Mouse (Mus musculus): ENCODE results near the gene Ccnb1.
"Not testable (repeated sequence)": the region's sequence is repeated elsewhere in the genome, so short reads cannot be mapped to it uniquely, and the experiment has no call there.

The Ccnb1 gene

DNA sequence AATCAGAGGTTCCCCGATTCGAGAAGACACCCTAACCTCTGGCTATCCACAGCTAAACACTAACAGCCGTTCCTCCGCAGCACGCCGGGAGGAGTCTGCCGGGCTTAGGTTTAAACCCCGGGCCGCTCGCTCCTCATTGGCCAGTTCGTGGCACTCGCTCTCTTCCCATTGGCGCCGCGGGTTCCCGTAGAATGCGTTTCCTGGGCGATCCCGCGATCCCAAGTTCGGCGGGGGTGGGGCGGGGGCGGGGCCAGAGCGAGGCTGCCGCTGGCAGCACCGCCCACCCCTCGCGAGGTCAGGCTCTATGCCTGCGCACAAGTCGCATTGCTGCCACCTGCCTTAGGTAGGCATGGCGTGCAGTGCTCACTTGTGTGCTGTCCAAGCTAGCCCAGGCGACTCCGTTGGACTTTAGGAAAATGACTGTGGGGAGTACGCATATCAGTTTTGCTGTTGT is at the start of gene Ccnb1:
Gene Ccnb1, minus strand, starts transcription at position 157 of the 454 bp plus-strand sequence.
- peak; percentile 76 for DNase-seq (ENCODE audit: low read depth in 2 of 2, low spot score in 2 of 2)

DNA sequence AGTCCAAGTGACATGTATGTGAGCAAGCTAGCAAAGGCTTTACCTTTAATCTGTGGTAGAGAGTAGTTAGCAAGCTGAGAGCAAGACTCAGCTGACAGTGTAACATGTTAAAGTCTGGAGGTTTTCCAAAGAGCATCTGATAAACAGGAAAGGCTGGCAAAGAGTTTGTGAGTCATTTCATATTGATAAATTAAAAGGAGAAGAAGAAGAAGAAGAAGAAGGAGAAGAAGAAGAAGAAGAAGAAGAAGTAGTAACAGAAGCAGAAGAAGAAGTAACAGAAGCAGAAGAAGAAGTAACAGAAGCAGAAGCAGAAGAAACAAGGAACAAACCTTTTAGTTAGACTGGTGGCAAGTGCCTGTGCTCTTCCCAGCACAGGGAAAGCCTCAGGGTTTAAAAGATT is 48.4 kb upstream of the Ccnb1 start:
- no peak for DNase-seq (ENCODE audit: low read depth in 2 of 2, low spot score in 2 of 2)

DNA sequence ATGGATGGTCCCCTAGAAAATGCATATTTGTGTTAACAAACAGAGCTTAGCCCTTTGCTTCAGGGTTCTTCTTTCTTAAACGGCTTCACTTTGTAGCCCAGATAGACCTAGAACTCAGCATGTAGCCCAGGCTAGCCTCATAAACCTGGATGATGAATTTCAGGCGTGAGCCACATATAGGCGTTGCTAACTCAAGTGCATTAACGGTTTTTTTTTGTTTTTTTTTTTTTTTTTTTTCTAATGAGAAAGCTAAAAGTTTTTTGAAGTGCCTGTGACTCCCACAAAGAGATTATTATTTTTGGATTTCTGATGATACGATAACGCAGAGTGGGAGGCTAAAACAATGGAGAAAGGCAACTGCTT is 47.3 kb upstream of the Ccnb1 start:
- DNase-seq (ENCODE audit: low read depth in 2 of 2, low spot score in 2 of 2): no peak

DNA sequence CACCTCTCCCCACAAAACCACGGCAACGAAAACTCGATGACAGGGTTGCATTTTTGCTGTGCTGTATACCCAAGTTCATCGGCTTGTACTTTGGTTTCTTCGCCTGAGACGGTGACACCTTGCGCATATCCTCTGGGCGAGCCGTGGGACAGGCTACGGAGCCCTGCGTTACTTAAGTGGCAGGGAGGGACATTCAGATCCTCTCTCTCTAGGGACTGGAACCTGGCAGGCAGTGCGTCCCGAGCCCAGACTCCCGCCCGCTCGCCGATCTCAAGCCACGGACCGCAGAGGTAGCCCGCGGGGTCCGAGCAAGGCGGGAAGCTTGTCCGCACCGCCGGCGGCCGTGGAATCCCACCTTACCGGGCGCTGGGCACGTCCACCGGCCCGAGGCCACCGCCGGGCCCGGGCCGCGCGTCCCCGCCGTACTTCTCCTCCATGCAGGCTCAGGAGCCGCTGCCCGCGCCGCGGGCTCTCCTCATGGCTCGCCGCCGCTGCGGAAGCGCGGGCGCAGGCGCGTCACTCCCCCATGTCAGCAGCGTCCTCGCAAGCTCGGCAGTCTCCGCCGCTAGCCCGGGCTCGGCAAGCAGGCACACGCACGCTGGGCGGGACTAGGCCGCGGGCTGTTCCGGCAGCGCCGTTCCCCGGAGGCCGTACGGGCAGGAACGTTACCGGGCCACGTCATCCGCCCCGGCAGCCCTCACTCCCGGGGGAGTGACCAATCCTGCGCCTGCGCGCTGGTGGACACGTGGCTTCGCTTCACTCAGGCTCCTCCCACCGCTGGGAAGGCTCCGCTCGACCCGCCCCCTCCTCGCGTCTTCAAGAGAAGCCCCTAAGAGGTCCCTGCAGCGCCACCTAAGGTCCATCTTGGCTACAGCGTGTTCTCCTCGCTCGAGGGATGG is 46.6 kb upstream of the Ccnb1 start, which contains the start of gene Slc30a5:
Gene Slc30a5, minus strand, starts transcription at position 687 of the 899 bp plus-strand sequence.
- DNase-seq (ENCODE audit: low read depth in 2 of 2, low spot score in 2 of 2): peak; percentile 99

DNA sequence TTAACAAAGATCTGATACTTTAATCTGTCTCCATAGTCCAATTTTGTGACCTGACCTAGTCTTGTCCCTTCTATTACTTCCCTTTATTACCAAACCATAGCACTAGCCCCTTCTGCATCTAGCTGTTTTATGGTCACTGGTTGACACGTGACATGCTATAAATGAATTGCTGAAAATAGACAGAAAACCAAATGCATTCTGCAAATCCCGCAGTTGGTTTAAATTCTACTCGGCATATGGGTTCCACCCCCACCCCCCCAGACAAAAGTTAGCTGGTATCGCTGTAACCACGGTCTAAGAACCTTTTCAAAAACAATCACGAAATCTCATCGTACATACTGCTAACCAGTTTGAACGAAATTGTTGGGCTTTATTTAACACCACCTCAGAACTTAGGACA is 45.8 kb upstream of the Ccnb1 start:
- no peak for DNase-seq (ENCODE audit: low read depth in 2 of 2, low spot score in 2 of 2)

DNA sequence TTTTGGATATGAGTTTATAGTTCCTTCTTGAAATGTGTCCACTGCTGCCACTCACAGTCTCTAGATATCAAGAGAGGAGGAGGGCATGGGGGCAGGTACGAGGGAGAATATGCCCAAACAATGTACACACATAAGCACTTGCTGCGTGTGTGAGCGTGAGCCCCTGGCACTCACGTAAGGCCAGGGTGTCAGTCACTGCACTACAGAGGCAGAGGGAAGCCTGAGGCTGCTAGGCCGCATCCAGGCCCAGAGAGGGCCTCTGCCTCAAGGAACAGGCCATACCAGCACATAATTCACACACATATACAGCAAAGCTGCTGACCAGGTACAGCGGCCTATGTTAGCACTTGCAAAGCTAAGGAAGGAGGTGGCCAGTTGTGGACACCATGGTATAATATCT is 44.8 kb upstream of the Ccnb1 start:
- no peak for DNase-seq (ENCODE audit: low read depth in 2 of 2, low spot score in 2 of 2)

DNA sequence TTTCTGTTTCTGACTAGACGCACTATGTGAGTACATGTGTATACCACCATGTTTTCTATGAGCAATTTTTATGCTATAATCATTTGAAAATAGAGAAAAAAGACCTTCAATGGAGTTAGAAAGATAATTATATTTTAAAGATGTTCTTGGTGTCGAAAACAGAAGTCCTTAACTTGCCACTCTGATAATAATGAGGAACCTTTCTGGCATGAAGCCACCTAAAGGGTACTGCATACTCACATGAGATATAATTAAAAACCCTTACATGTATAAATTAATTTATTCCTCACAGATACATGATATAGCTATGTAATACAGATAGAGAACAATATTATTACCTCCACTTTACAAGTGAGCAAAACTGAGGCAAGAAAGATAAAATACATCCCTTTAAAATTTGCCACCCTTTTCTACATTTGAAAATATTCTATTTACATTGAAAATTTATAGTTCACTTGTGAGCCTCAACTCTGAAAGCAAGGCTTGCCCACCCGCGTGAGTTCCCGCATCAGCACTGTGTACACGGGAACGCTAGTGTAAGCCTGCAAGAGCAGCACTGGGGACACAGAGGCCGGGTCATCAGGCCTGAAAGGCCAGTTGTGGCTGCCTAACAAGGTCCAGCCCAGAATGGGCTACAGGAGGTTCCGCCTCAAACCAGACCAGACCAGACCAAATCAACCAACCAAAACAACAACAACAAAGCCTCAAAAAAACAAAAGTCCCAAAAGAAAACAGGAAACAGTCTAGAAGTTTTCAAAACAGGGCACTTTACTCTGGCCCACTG is 39.4 kb upstream of the Ccnb1 start:
- no peak for DNase-seq (ENCODE audit: low read depth in 2 of 2, low spot score in 2 of 2)

DNA sequence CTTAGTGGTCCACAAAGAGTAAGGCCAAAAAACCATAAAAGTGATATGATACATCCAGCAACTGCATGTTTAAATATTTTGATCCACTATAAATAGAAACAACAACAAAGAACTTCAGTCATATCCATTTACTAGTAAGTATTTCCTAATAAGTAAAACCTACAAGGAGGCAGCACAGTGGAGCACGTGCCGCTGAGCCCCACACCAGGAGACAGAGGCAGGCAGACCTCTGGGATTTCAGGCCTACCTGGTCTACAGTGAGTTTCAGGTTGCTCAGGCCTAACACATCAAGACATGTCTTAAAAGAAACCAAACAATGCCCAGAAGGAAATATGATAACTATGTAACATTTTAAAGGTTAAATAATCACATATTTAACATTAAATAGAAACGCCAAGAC is 38.5 kb upstream of the Ccnb1 start:
- no peak for DNase-seq (ENCODE audit: low read depth in 2 of 2, low spot score in 2 of 2)

DNA sequence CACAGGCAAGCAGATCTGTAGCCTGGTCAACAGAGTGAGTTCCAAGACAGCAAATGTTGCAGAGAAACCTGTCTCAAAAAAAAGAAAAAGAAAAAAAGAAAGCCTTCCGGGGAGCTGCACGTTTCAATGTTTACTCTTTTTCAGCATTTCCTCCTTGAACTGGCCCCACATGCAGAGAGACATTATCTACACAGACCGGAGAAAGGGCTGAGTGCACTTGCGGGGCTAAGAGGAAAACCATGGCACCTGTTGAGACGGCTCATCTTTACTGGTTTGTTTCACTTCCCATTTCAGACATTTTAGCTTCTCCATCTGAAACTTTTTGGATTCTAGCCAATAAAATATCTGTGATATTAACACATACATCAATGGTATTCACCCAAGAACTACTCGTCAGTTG is 37.9 kb upstream of the Ccnb1 start:
- no peak for DNase-seq (ENCODE audit: low read depth in 2 of 2, low spot score in 2 of 2)

DNA sequence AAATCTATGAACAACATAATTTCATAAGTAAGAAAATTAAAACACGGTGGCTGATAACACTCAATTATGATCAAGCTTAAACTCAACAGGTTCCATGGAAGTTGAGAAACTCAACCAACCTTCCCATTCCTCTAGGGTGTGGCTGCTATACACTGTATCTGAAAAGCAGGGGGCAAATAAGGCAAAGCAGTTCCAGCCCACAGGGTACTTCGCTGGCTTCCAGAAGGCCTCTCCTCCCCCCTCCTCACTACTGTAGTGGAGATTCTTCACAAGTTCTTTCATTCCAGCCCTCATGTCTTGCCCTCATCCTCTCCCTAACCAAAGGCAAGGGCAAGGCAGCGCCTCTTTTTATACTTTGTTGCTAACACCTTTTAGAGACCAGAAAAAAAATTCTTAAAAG is 37.5 kb upstream of the Ccnb1 start:
- no peak for DNase-seq (ENCODE audit: low read depth in 2 of 2, low spot score in 2 of 2)

DNA sequence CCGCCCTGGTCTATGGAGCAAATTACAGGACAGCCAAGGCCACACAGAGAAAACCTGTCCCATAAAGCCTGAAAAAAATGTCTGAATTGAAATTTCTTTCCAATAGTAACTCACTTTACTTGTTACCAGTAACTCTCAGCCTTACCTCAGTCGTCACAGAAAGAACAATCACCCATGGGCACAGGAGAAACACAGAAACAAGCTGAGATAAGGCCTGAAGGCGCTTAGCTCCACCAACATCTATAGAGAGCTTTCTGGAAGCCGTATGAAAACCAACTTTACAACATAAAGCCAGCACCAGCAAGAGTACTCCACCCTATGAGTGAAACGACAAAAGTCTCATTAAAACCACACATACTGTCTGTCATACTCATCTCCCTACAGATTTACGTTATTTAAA is 28.1 kb upstream of the Ccnb1 start:
- DNase-seq (ENCODE audit: low read depth in 2 of 2, low spot score in 2 of 2): no peak

DNA sequence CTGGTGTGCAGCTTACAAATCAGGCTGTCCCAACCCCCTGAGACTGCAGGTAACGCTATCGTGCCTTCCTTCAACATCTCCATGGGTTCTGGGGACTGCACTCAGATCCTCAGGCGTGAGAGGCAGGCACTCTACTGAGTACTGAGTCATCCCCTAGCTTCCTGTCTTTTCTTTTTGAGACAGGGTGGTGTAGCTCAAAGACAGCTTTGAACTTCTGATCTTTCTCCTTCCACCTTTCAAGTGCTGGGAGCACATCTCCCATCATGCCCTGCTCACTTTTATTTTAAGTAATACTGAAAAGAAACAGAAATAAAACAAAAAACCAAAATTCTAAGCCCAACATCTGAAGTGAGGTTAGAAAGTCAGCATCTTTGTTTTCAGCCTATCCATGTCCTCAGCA is 19.4 kb upstream of the Ccnb1 start:
- peak in 1 of 2 experiments; percentile 11 for DNase-seq (ENCODE audit: low read depth in 2 of 2, low spot score in 2 of 2)

DNA sequence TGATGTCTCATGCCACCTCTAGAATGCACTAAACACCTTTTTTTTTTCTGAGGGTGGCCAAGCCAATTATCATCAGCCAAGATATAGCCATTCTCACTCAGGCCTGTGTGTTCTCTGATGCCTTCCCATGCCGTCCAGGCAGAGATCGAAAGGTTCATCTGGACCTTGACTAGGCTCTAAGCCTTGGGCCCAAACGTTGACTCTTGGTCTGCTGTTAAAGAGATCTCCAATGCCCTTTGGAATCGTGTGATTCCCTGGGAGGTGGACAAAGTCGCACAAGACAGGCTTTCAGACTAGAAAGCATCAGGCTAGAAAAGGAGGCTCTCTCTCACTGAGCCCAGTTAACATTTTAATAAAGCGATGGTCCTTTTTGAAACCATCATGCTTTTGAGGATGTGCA is 10.8 kb upstream of the Ccnb1 start:
- DNase-seq (ENCODE audit: low read depth in 2 of 2, low spot score in 2 of 2): no peak

DNA sequence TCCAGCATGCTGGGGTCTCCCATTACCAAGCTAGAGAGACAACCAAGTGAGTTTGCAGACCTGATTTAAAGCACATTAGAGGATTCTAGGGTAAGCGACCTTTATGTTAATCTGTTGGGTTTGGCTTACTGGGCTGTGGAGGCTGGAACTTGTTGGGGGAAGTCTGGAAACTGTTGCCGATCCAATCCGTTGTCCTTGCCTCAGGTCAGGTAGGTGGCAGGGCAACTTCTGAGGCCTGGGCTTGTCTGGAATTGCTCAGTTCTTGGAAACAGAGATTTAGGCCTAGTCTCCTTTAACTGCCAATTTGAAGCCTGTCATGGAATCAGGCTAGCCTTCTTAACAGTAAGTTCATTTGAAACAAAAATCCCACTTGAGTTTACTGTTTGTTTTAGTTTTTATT is 2.7 kb upstream of the Ccnb1 start:
- DNase-seq (ENCODE audit: low read depth in 2 of 2, low spot score in 2 of 2): no peak

DNA sequence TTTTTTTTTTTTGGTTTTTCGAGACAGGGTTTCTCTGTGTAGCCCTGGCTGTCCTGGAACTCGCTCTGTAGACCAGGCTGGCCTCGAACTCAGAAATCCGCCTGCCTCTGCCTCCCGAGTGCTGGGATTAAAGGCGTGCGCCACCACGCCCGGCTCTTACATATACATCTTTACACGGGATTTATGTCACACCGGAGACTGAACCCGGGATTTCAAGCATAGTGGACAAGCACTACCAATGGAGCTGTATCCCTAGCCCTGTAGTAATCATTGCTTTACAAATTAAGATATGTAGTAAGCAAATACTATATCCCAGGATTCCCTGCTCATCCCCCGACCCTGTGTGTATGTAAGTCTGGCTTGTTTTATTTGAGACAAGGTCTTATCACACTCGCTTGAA is 1.7 kb upstream of the Ccnb1 start:
- DNase-seq (ENCODE audit: low read depth in 2 of 2, low spot score in 2 of 2): not testable (repeated sequence)

DNA sequence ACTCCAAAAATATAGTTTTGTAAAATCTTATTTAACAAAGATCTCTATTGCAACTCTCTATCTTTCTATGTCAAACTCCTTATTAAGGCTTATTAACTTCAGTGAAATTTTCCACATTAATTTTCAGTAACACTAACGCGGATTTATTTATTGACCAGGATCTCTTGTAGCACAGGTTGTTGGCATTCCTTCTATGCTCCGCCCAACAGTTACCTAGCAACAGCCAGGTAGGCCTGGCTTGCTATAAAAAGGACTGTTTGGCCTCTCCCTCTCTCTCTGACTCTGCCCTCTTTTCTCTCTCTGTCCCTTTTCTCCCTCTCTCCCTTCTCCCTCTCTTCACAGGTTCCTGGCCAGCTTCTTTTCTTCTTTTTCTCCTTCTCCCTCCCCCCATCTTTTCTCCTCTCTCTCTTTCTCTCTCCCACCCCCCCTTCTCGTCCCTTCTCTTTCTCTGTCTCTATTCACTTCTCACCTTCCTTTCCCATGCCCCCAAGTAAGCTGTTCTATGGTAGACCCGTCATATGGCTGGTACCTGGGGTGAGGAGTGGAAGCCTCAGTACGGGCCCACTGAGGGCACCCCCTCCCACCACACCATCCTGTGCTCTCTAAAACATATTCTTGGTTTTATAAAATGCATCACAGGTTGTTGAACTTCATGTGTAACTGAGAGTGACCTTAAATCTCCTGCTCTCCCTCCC is 1.1 kb upstream of the Ccnb1 start:
- no peak for DNase-seq (ENCODE audit: low read depth in 2 of 2, low spot score in 2 of 2)

DNA sequence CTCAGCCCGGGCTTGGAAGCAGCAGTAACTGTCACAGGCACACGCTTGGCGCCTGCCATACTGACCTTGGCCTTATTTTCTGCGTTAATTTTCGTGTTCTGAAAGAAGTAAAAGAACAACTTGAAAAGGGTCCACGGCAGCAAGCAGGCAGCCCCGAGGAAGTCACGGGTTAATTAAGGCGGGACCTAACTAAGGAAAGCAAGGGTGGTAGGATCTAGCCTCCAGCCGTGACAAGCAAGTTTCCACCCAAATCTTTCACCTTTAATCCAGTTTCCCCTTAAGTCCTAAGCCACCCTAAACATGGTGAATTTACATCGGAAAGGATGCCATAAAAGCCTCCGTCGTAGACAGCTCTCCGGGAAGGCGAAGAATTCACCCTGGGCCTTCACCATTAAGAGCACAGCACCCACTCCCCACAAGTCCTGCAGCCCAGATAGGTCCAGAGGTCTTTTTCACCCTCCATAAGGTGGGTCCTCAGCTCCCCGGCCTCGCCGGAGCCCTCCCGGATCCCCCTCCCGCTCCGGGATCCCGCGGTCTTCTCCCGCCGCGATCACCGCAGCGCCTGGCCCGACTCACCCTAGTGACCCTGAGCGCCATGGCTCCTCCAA is 460 bp downstream of the Ccnb1 start:
- no peak for DNase-seq (ENCODE audit: low read depth in 2 of 2, low spot score in 2 of 2)

DNA sequence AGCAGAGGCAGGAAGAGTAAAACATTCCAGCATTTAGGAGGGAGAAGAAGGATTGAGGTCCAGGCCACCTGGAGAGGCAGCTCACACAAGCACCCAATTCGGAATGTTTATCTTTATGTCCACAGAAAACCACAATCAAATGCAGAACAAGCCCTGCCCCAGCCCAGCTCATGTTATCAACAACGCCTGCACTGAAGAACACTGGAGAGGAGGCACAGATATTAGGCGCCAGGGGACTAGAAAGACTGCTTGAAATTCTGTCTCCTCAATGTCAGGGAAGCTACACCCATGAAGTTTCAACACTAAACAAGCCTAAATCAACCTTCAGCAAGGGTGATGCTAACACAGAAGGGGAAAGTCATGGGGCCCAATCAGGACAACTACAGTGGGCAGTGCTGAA is 8.9 kb downstream of the Ccnb1 start:
- no peak for DNase-seq (ENCODE audit: low read depth in 2 of 2, low spot score in 2 of 2)

DNA sequence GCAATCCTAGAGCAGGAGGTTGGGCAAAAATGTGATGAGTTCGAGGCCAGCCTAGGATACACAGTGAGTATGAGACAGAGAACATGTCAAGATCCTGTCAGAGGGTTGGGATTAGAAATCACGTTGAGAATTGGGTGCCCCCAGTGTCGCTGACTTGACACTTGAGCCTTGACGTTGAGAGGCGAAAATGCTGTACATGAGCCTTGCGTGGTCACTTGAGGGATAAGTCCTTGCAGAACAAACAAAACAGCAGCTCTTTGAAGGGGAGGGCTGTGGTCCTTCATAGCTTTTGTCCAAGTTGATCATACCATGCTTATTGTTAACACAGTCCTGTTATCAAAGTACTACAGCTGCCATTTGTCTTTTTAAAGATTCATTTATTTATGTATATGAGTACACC is 9.7 kb downstream of the Ccnb1 start:
- DNase-seq (ENCODE audit: low read depth in 2 of 2, low spot score in 2 of 2): no peak

DNA sequence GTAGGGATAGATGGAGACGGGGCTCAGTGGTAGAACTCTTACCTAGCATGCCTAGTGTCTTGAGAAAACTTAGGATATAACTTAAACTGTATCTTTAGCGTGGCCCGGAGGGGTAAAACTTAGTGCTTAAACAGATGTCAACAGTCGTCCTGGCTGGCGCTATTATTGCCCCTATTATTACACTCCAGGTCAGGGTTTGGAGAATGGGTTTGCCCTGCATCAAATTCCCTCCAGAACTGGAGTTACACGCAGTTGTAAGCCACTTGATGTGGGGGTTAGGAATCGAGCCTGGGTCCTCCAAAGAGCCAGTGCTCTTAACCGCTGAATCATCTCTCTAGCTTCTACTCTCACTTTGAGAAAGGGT is 10.3 kb downstream of the Ccnb1 start:
- DNase-seq (ENCODE audit: low read depth in 2 of 2, low spot score in 2 of 2): no peak
